Mouse (Mus musculus) heart, adult 2 months (tissue): ENCODE results near the gene Kcnj5. TPM values are rescaled to one million over a fixed set of nuclear protein-coding genes. Genes with fewer than 3 reads are reported as not detected.

ENCODE experiments used
- DNase-seq, 2 experiments: peaks; one replicate each; pipeline ENCODE4 v3.0.0; 2021
- H3K27ac ChIP-seq: fragments of 200-600 bp; 2 replicates; pipeline ENCODE4 v1.8.1; 2022
- H3K27me3 ChIP-seq: fragments of 200-500 bp; 2 replicates; pipeline ENCODE4 v1.6.1; 2012; ENCODE audit warnings: mild to moderate bottlenecking, low read length, inconsistent platforms, mixed read lengths; ENCODE audit not compliant: control insufficient read depth, insufficient read depth
- H3K36me3 ChIP-seq: fragments of 200-500 bp; 2 replicates; pipeline ENCODE4 v1.6.1; 2012; ENCODE audit warnings: low read length, inconsistent platforms; ENCODE audit not compliant: control insufficient read depth, insufficient read depth
- H3K4me1 ChIP-seq: fragments of 200-500 bp; 2 replicates; pipeline ENCODE4 v1.6.1; 2011; ENCODE audit warnings: low read length; ENCODE audit not compliant: control insufficient read depth, insufficient read depth
- H3K4me3 ChIP-seq: fragments of 200-600 bp; 2 replicates; pipeline ENCODE4 v1.8.1; 2022
- H3K79me2 ChIP-seq: fragments of 200-500 bp; replicated peaks from 2 replicates; pipeline ENCODE4 v1.6.1; 2012; ENCODE audit warnings: mild to moderate bottlenecking, inconsistent platforms, low read length, moderate library complexity, mixed read lengths; ENCODE audit not compliant: control insufficient read depth, insufficient read depth
- H3K9ac ChIP-seq: fragments of 200-500 bp; 2 replicates; pipeline ENCODE4 v1.6.1; 2012; ENCODE audit warnings: low read depth, mild to moderate bottlenecking, control low read depth, inconsistent platforms, low read length, mixed read lengths
- CTCF ChIP-seq: fragments of 200-600 bp; IDR thresholded peaks from 2 replicates; pipeline ENCODE4 v1.8.1; 2022; ENCODE audit warnings: antibody characterized with exemption, mild to moderate bottlenecking, moderate library complexity
- EP300 ChIP-seq: fragments of 200-500 bp; IDR thresholded peaks from 2 replicates; pipeline ENCODE4 v1.6.1; 2011; ENCODE audit warnings: low read depth, low read length, control low read depth; ENCODE audit not compliant: insufficient read depth
- POLR2A ChIP-seq: fragments of 200-500 bp; IDR thresholded peaks from 2 replicates; pipeline ENCODE4 v1.6.1; 2011; ENCODE audit warnings: mild to moderate bottlenecking, low read depth, low read length, control low read depth; ENCODE audit not compliant: insufficient read depth
- WGBS: fragments of 180-500 bp; shearing (Covaris S2); methylation state at CpG from one replicate; pipeline ENCODE4 v1.1.7; 2018; 5-methylcytosine and 5-hydroxymethylcytosine counted together
- intact Hi-C: fragments of 180-260 bp; cut with DNase I; formaldehyde crosslinking; loops from one replicate; pipeline ENCODE4 v1.15.1; 2025
- polyA plus RNA-seq: library from polyadenylated mRNA; depleted of rRNA; stranded (reverse); fragments of >200 nt; gene quantifications from 2 replicates; pipeline ENCODE4 v1.2.3, GENCODE M21; 2012
- total RNA-seq, 2 experiments: library from RNA; stranded (reverse); gene quantifications; 2 replicates each; pipeline ENCODE4 v1.2.3; 2021

Kcnj5 gene
- total and polyA plus RNA-seq, 3 experiments = 32.3 to 52.4 (median 47.2) TPM

- TF ChIP-seq CTCF = no peak
- TF ChIP-seq POLR2A = no peak
- TF ChIP-seq EP300 = no peak
- Histone ChIP-seq H3K27ac (peak overlapping the region; percentile 75), H3K79me2 (no peaks in the 10 kb centered on the region), H3K4me1 (peaks cover 1% of the 10 kb centered on the region; the same call in 1 of the 2 replicates), H3K4me3 (no peak overlapping the region; the same call in 1 of the 2 replicates), H3K36me3 (no peaks in the 10 kb centered on the region), H3K9ac (peak overlapping the region; percentile 3; the same call in 1 of the 2 replicates), H3K27me3 (peaks cover 2% of the 10 kb centered on the region)
- peak; percentile 34 to 60 for DNase-seq
- intact Hi-C loops = loop anchor here (2.0 to 10.0 kb wide), 2 partner anchors 26 to 396 kb away; no protein-coding TSS in a partner anchor
- 32% methylated on average over 5 of the region's 5 CpGs for WGBS
These were observed 3.3 kb downstream of the Kcnj5 start for GRCm38 (mm10) chr9:32340831-32341230.

- WGBS = 66% methylated on average over 13 of the region's 13 CpGs
- Histone ChIP-seq H3K79me2 (no peaks in the 10 kb centered on the region), H3K36me3 (no peaks in the 10 kb centered on the region; the same call in 1 of the 2 replicates), H3K27me3 (no peaks in the 10 kb centered on the region), H3K9ac (no peak overlapping the region), H3K4me1 (peaks cover 10% of the 10 kb centered on the region; the same call in 1 of the 2 replicates), H3K4me3 (no peak overlapping the region), H3K27ac (peak overlapping the region; percentile 61)
- peak; percentile 51 to 57 for DNase-seq
- intact Hi-C loops = no loop called here
- no peak for TF ChIP-seq POLR2A
- TF ChIP-seq CTCF = no peak
- 0 out of 2 replicates have a peak, but pooled peaks have one; percentile 27 for TF ChIP-seq EP300
These were observed 8.6 kb downstream of the Kcnj5 start for GRCm38 (mm10) chr9:32335389-32336150.

GRCm38 (mm10) chr9:32331162-32331561 lies 13.0 kb downstream of the Kcnj5 start:
- H3K27ac ChIP-seq = no peak overlapping the region
- H3K4me3 ChIP-seq = no peak overlapping the region
- H3K27me3 ChIP-seq = no peaks in the 10 kb centered on the region
- no peak for DNase-seq
- WGBS = 27% methylated on average over 5 of the region's 5 CpGs
- no peak overlapping the region for H3K9ac ChIP-seq
- H3K36me3 ChIP-seq = peaks cover 4% of the 10 kb centered on the region
- no peaks in the 10 kb centered on the region for H3K79me2 ChIP-seq
- TF ChIP-seq CTCF = no peak
- no peak for TF ChIP-seq EP300
- no peak for TF ChIP-seq POLR2A
- intact Hi-C loops = no loop called here
- peaks cover 11% of the 10 kb centered on the region; the same call in 1 of the 2 replicates for H3K4me1 ChIP-seq

- WGBS = 48% methylated on average over 4 of the region's 4 CpGs
- DNase-seq = no peak
- peaks cover 6% of the 10 kb centered on the region; the same call in 1 of the 2 replicates for H3K4me1 ChIP-seq
These were observed 15.4 kb downstream of the Kcnj5 start for GRCm38 (mm10) chr9:32328777-32329176.

GRCm38 (mm10) chr9:32323610-32324009 lies 20.5 kb downstream of the Kcnj5 start:
- H3K27ac ChIP-seq = no peak overlapping the region
- DNase-seq = no peak
- peaks cover 13% of the 10 kb centered on the region for H3K4me1 ChIP-seq
- H3K36me3 ChIP-seq = peaks cover 4% of the 10 kb centered on the region
- no peaks in the 10 kb centered on the region for H3K79me2 ChIP-seq
- no peak overlapping the region for H3K9ac ChIP-seq
- TF ChIP-seq EP300 = no peak
- no peak for TF ChIP-seq POLR2A
- no peak for TF ChIP-seq CTCF
- H3K4me3 ChIP-seq = no peak overlapping the region
- 57% methylated on average over 7 of the region's 7 CpGs for WGBS
- intact Hi-C loops = no loop called here
- H3K27me3 ChIP-seq = no peaks in the 10 kb centered on the region

More at GRCm38 (mm10) chr9:32328777-32329176, 15.4 kb downstream of the Kcnj5 start:
- no peak overlapping the region for H3K4me3 ChIP-seq
- peaks cover 4% of the 10 kb centered on the region for H3K36me3 ChIP-seq
- H3K79me2 ChIP-seq = no peaks in the 10 kb centered on the region
- intact Hi-C loops = no loop called here
- no peak overlapping the region for H3K9ac ChIP-seq
- TF ChIP-seq POLR2A = no peak
- TF ChIP-seq CTCF = no peak
- no peak for TF ChIP-seq EP300
- no peak overlapping the region for H3K27ac ChIP-seq
- H3K27me3 ChIP-seq = no peaks in the 10 kb centered on the region

GRCm38 (mm10) chr9:32320167-32320566 lies 24.0 kb downstream of the Kcnj5 start:
- no peaks in the 10 kb centered on the region for H3K79me2 ChIP-seq
- no peak overlapping the region for H3K4me3 ChIP-seq
- DNase-seq = peak; percentile 49 to 52
- peak overlapping the region; percentile 45 for H3K27ac ChIP-seq
- peaks cover 11% of the 10 kb centered on the region for H3K4me1 ChIP-seq
- WGBS = 19% methylated on average over 3 of the region's 3 CpGs
- H3K9ac ChIP-seq = no peak overlapping the region
- no peaks in the 10 kb centered on the region for H3K27me3 ChIP-seq
- intact Hi-C loops = no loop called here
- TF ChIP-seq CTCF (peak; percentile 41), EP300 (0 out of 2 replicates have a peak, but pooled peaks have one; percentile 37), POLR2A (no peak)
- H3K36me3 ChIP-seq = peaks cover 5% of the 10 kb centered on the region; the same call in 1 of the 2 replicates
